Mouse (Mus musculus) CD4-positive naive resting alpha-beta T cell, adult 76 days (primary cell): ENCODE measurements around the gene Nsmce3. TPM values are rescaled to one million over a fixed set of nuclear protein-coding genes. Genes with fewer than 3 reads are reported as not detected.

Source experiments
- total RNA-seq: library from RNA; stranded (reverse); gene quantifications from one replicate; pipeline ENCODE4 v1.2.4, GENCODE M21; 2023

Gene Nsmce3
- total RNA-seq: 4.7 TPM

GRCm38 (mm10) chr7:64872743-64873241, at the start of gene Nsmce3:
Gene Nsmce3 (minus strand): TSS chr7:64872997.

